Mouse (Mus musculus) heart, embryonic 14.5 days (tissue): Measurements from ENCODE around the gene 4930535I16Rik. TPM values are rescaled to one million over a fixed set of nuclear protein-coding genes. Genes with fewer than 3 reads are reported as not detected.

Experiments
- ATAC-seq: fragments of 200-750 bp; cut with Nextera tagmentation; 2 replicates; pipeline ENCODE4 v1.8.0; 2017; ENCODE audit warnings: low read depth, moderate TSS enrichment; ENCODE audit not compliant: insufficient number of reproducible peaks, insufficient read depth, low FRiP score
- H3K27ac ChIP-seq, 2 experiments: fragments of 200-500 bp in 1 of 2; fragments of 300-500 bp in 1 of 2; sonication (generic) in 1 of 2; replicated peaks in 1 of 2; 2 replicates each; pipeline ENCODE4 v1.5.1; 2012 to 2014; ENCODE audit warnings: low read depth in 2 of 2, low read length in 2 of 2, control low read depth in 1 of 2, mild to moderate bottlenecking in 1 of 2, mixed read lengths in 1 of 2; ENCODE audit not compliant: control insufficient read depth in 1 of 2, insufficient read depth in 1 of 2
- H3K27me3 ChIP-seq: fragments of 300-500 bp; sonication (generic); 2 replicates; pipeline ENCODE4 v1.6.1; 2014; ENCODE audit warnings: mild to moderate bottlenecking, low read length, control low read depth; ENCODE audit not compliant: control insufficient read depth, insufficient read depth
- H3K36me3 ChIP-seq: fragments of 300-500 bp; sonication (generic); 2 replicates; pipeline ENCODE4 v1.6.1; 2014; ENCODE audit warnings: mild to moderate bottlenecking, control low read depth, low read length, mixed read lengths; ENCODE audit not compliant: control insufficient read depth, insufficient read depth
- H3K4me1 ChIP-seq, 2 experiments: fragments of 200-500 bp in 1 of 2; fragments of 300-500 bp in 1 of 2; sonication (generic) in 1 of 2; 2 replicates each; pipeline ENCODE4 v1.6.1; 2012 to 2014; ENCODE audit warnings: low read length in 2 of 2, control low read depth in 1 of 2, mixed read lengths in 1 of 2; ENCODE audit not compliant: control insufficient read depth in 2 of 2, insufficient read depth in 2 of 2
- H3K4me2 ChIP-seq: fragments of 300-500 bp; sonication (generic); 2 replicates; pipeline ENCODE4 v1.6.1; 2014; ENCODE audit warnings: mild to moderate bottlenecking, low read length
- H3K4me3 ChIP-seq, 2 experiments: fragments of 200-500 bp in 1 of 2; fragments of 300-500 bp in 1 of 2; sonication (generic) in 1 of 2; 2 replicates each; pipeline ENCODE4 v1.5.1; 2012 to 2014; ENCODE audit warnings: low read length in 2 of 2, mild to moderate bottlenecking in 2 of 2, control low read depth in 1 of 2, low read depth in 1 of 2, moderate library complexity in 1 of 2; ENCODE audit not compliant: control insufficient read depth in 1 of 2, insufficient read depth in 1 of 2
- H3K9ac ChIP-seq: fragments of 300-500 bp; sonication (generic); 2 replicates; pipeline ENCODE4 v1.6.1; 2014; ENCODE audit warnings: mild to moderate bottlenecking, low read length
- H3K9me3 ChIP-seq: fragments of 300-500 bp; sonication (generic); 2 replicates; pipeline ENCODE4 v1.6.1; 2016; ENCODE audit warnings: low read length, control low read depth; ENCODE audit not compliant: control insufficient read depth
- WGBS: fragments of 180-500 bp; shearing (Covaris S2); extraction: QIAGEN DNeasy Blood & Tissue Kit; methylation state at CpG from one replicate; pipeline ENCODE4 v1.1.7; 2014; 5-methylcytosine and 5-hydroxymethylcytosine counted together
- polyA plus RNA-seq: library from polyadenylated mRNA; unstranded; fragments of >200 nt; fragmentation: Nextera tagmentation; extraction: Ambion mirVana; gene quantifications from 2 replicates; pipeline ENCODE4 v1.2.1, GENCODE M21; 2014

The 4930535I16Rik gene
- polyA plus RNA-seq, 1 experiment from 2014 or later, result not detected

DNA sequence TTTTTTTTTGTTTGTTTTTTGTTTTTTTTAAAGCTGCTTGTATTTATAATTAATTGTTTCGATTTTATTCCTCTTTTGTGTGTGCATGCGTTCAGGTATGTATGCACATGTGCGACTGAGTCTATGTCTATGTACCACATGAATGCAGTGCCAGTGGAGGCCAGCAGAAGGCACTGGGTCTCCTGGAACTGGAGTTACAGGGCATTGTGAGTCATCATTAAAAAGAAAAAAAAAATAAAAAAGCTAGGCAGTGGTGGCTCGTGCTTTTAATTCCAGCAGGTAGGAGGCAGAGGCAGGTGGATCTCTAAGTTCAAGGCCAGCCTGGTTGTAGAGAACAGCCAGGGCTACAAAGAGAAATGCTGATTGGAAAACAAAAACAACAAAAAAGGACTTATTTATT lies 12.2 kb upstream of the 4930535I16Rik start:
- WGBS, result 93% methylated on average over 4 of the region's 4 CpGs

DNA sequence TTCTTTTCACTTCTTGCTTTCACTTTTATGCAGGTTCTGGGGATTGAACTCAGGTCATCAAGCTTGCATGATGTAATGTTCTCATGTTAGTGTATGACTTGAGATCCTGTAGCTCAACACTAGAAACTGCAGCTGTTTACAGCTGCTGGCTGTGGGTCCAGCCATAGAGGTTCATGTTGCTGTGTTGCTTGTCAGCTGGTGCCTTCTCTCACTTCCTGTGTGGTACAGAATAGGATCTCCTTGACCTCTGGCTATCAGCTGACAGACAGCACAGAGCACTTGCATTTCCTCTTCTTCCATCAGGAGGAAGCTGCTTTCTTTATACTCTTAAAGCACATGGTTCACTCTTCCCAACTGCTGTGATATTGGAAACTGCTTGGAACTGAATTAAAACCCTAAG lies 10.1 kb upstream of the 4930535I16Rik start:
- H3K4me2 ChIP-seq, result no peak overlapping the region
- no peak overlapping the region for H3K9ac ChIP-seq
- ATAC-seq, result no peak
- H3K4me1 ChIP-seq, result no peaks in the 10 kb centered on the region
- no peaks in the 10 kb centered on the region for H3K27me3 ChIP-seq
- H3K36me3 ChIP-seq, result peaks cover 100% of the 10 kb centered on the region
- H3K27ac ChIP-seq, result no peak overlapping the region
- H3K4me3 ChIP-seq, result no peak overlapping the region
- H3K9me3 ChIP-seq, result no peaks in the 10 kb centered on the region

More for the DNA sequence above, 12.2 kb upstream of the 4930535I16Rik start:
- no peaks in the 10 kb centered on the region for H3K9me3 ChIP-seq
- no peak overlapping the region for H3K4me2 ChIP-seq
- peaks cover 96% of the 10 kb centered on the region for H3K36me3 ChIP-seq
- H3K4me3 ChIP-seq, result no peak overlapping the region
- ATAC-seq, result no peak
- H3K27ac ChIP-seq, result no peak overlapping the region
- H3K27me3 ChIP-seq, result no peaks in the 10 kb centered on the region
- no peaks in the 10 kb centered on the region for H3K4me1 ChIP-seq
- H3K9ac ChIP-seq, result no peak overlapping the region

DNA sequence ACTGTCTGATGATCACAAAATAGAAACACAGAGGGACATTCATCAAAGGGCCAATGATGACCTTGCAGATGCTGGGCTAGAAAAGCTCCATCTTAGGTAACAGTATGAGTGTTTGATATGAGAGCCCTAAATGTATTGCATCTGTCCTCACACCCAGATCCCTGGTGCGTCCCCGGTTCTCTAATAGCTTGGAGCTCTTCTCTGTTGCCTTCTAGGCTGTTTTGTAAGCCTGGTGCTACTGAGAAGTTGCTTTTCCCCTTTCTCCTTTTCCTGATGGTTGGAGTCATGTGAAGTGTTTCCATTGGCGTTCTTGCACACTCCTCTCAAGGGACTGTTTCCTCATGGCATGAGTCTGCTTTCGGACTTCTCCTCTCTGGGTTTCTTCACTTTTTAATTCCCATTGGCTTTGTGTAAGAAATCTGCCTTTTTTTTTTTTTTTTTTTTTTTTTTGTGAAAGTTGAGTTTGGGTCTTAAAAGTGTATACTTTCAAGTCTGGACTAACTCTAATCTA lies 3.3 kb upstream of the 4930535I16Rik start:
- Histone ChIP-seq H3K9ac (no peak overlapping the region), H3K9me3 (no peaks in the 10 kb centered on the region), H3K4me1 (peaks cover 6 to 18% of the 10 kb centered on the region in 2 experiments), H3K4me3 (no peak overlapping the region), H3K36me3 (peaks cover 64% of the 10 kb centered on the region), H3K4me2 (no peak overlapping the region), H3K27me3 (no peaks in the 10 kb centered on the region), H3K27ac (no peak overlapping the region)
- ATAC-seq, result no peak
- WGBS, result 89% methylated on average over 4 of the region's 4 CpGs

DNA sequence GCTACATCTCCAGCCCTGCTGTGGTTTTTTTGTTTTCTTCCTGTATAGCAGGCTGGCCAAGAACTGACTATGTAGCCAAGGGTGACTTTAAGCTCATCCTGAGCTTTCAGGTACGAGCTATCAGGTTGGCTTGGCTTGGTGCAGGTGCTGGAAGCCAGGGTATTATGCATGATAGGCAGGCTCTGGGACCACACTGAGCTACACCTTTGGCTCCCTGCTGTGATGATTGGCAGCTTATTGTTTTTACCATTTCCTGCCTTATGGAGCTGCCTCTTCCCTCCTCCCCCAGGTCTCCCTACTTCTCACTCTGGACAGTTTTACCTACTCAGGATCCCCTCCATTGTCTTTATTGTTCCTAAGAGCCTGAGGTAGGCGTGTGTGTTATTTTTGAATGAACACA lies 1.0 kb upstream of the 4930535I16Rik start:
- Histone ChIP-seq H3K36me3 (peaks cover 42% of the 10 kb centered on the region), H3K4me3 (peak overlapping the region in 1 of 2 experiments; percentile 98; a peak in 3 of 4 replicates), H3K4me1 (peaks cover 6 to 22% of the 10 kb centered on the region in 2 experiments), H3K9me3 (no peaks in the 10 kb centered on the region), H3K27me3 (no peaks in the 10 kb centered on the region), H3K9ac (peak overlapping the region; percentile 95), H3K27ac (no peak overlapping the region), H3K4me2 (peak overlapping the region; percentile 81)
- no peak for ATAC-seq
- 67% methylated on average over 2 of the region's 2 CpGs for WGBS

DNA sequence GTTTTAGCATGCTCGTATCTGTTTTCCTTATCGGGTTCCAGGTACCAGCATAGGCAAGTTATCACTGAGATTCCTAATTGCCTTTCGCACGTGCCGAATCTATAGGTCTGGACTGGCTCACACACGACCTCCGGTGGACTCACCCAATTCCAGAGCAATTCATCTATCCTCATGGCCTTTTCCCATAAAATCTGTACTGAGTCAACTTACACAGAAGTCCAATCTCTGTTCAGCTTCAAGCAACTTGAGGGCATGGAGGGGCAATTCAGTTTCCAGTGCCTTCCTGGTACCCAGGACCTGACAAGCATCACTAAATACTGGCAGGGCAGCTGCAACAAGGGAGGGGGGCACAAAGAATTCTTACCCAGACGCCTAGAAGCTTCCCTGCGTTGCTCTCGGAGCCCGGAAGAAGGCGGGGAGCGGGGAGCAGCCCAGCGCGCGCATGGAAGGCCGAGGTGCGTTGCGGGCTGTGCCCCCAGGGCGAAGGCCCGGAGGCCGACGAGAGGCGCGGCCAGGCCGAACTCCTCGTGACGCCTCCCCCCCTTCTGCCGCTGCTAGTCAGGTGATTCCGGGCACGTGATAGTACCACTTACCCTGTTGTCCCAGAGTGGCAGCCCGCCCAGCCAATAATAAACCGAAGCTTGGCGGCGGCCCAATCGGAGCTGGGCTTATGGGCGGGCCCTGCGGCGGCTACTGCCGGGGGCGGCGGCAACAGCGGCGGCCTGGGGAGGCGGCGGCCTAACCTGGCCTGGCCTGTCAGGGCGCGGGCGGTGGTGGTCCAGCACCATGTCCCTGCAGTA lies 874 bp downstream of the 4930535I16Rik start, which contains the start of gene Rragc:
Gene Rragc, plus strand, starts transcription at position 699 of the 800 bp plus-strand sequence.
- ATAC-seq, result peak; percentile 97
- peak within 1 kb of the TSS; percentile 95 for H3K9ac ChIP-seq
- H3K27ac ChIP-seq, result peak within 1 kb of the TSS; percentile 76 to 87
- under 1% methylated on average over 49 of the region's 49 CpGs for WGBS
- H3K4me3 ChIP-seq, result peak within 1 kb of the TSS; percentile 95 to 98
- peak within 1 kb of the TSS; percentile 82 for H3K4me2 ChIP-seq
- peaks cover 6 to 22% of the 10 kb centered on the region in 2 experiments for H3K4me1 ChIP-seq
- H3K27me3 ChIP-seq, result no peaks in the 10 kb centered on the region
- H3K36me3 ChIP-seq, result peaks cover 41% of the 10 kb centered on the region
- no peaks in the 10 kb centered on the region for H3K9me3 ChIP-seq

DNA sequence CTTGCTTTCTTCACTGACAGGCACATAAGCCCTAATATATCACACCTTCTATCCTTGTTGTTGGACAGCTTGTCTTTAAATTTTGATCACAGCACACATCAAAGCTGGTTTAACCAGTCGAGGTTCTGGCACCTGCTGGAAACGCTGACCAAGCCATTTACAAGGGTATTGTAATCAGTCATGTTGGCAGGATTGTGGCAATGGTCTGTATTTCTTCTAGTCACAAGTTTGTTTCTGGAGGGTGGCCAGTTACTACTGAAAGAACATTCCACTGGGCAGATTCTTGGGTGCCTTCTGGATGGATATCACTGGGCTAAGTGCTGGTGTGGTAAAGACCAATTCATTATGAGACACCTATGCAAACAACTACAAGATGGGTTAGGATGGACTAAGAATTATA lies 5.4 kb downstream of the 4930535I16Rik start:
- Histone ChIP-seq H3K4me3 (no peak overlapping the region), H3K36me3 (peaks cover 53% of the 10 kb centered on the region), H3K9me3 (no peaks in the 10 kb centered on the region), H3K9ac (no peak overlapping the region), H3K27ac (no peak overlapping the region), H3K4me1 (peaks cover 2 to 10% of the 10 kb centered on the region in 2 experiments; a peak in 3 of 4 replicates), H3K27me3 (no peaks in the 10 kb centered on the region), H3K4me2 (no peak overlapping the region)
- no peak for ATAC-seq
- 46% methylated on average over 2 of the region's 2 CpGs for WGBS

DNA sequence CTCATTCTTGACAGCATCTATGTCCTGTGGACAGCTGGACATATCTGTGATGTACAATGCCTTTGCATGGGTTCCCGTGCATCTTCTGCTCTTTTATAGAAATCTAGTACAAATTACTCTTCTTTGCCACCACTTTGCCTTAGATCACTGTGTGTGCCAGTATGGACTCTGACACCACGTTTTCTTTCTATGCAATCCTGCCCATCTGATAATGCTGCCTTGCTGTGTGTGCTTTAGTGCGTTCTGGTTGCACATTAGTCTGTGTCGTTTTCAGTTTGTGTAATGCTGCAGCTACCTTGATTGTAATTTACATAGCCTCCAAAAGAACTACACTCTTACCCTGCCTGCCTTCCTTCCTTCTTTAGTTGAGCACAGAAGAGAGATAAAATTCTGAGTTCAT lies 6.3 kb downstream of the 4930535I16Rik start:
- Histone ChIP-seq H3K36me3 (peaks cover 53% of the 10 kb centered on the region), H3K27me3 (no peaks in the 10 kb centered on the region), H3K4me2 (no peak overlapping the region), H3K9me3 (no peaks in the 10 kb centered on the region), H3K4me3 (no peak overlapping the region), H3K4me1 (peaks cover 2 to 14% of the 10 kb centered on the region in 2 experiments; a peak in 3 of 4 replicates), H3K27ac (no peak overlapping the region), H3K9ac (no peak overlapping the region)
- no peak for ATAC-seq
- 85% methylated on average over 4 of the region's 4 CpGs for WGBS
